Mouse (Mus musculus) thymus, postnatal 0 days (tissue): ENCODE results near the gene Arhgap22. TPM values are rescaled to one million over a fixed set of nuclear protein-coding genes. Genes with fewer than 3 reads are reported as not detected.
A peak's percentile ranks its signal among the peaks of the same experiment; 100 is the strongest.

Experiments used
- DNase-seq: peaks from one replicate; pipeline ENCODE4 v3.0.0-alpha.2; 2015; ENCODE audit warnings: low spot score
- polyA plus RNA-seq: library from polyadenylated mRNA; unstranded; fragments of >200 nt; fragmentation: Nextera tagmentation; extraction: Ambion mirVana; gene quantifications from 2 replicates; pipeline ENCODE4 v1.2.1, GENCODE M21; 2015

Arhgap22 gene
- polyA plus RNA-seq, 1 experiment from 2014 or later: 3.4 TPM

DNA sequence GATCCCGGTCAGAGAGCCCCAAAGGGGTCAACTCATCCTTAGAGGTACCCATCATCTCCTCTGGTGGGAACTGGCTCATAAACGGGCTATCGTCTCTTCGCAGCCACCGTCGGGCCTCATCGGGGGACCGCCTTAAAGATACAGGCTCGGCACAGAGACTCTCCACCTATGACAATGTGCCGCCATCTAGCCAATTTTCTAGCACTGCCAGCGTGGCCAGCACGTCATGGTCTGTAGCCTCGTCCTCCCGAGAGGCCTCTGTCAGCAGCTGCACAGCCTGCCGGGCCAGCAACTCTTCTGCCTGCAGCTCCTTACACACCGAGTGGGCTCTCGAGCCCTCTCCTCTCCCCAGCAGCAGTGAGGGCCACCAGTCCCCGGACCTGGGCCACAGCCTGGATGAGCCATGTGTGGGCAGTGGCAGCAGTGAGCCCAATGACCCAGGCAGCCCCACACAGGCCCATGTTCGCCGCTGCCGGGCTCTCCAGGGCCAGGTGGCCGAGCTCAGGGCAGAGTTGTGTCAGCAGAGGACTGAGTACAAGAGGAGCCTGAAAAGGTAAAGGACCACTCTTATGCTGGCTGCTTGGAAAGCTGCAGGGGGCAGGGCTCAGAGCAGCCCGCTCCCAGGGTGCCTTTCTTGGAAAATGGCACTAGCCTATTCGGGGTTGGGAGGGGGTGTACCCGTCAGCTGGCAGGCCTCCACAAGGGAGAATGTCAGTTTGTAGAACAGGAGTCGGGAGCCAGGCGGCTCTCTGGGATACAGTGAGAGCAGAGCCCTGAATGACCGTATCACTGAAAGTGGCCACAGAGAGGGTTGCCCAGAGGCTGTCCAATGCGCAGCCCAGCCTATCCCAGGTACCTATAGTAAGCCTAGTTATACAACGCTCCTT is 153.3 kb downstream of the Arhgap22 start:
- no peak for DNase-seq

- no peak for DNase-seq
Measured at GRCm38 (mm10) chr14:33369375-33369774, 155.5 kb downstream of the Arhgap22 start.

- DNase-seq: no peak
Measured at GRCm38 (mm10) chr14:33370056-33370455, 156.2 kb downstream of the Arhgap22 start.

- peak; percentile 34 for DNase-seq
Measured at GRCm38 (mm10) chr14:33371248-33371647, 157.4 kb downstream of the Arhgap22 start.

DNA sequence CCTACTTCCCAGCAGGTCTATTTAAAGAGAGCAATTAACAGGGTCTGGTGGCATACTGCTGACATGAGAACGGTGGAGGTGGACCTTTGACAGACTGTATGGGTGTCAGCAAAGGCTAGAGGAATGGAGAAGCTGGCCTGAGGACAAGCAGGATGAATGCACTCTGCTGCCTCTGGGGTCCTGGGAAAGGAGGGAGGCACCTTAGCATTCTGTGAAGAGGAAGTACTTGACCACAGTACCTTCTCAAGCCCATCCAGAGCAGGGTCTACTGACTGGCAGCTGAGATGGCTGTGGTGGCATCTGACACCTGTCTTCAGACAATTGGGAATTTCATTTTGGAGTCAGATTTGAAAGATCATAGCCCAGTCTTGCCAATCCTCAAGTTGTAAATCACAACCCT is 159.4 kb downstream of the Arhgap22 start:
- no peak for DNase-seq

DNA sequence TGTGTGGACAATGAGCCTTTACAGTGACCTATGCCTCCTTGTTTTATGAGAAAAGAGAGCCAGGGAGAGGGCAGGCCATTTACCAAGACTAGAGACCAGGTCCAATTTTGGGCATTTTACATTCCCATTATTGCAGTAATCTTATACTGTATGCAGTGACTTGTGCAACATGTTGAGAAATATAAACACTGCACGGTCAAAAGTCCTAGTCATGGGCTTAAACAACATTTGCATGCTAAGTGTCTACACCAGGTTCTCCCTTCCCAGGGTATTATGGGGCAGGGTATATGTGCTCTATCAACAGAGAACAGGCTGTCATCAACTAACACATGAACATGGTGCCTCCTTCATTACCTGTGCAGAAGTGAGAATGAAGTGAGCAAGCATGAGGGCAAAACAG is 160.3 kb downstream of the Arhgap22 start:
- no peak for DNase-seq

GRCm38 (mm10) chr14:33377211-33377610 is 163.4 kb downstream of the Arhgap22 start:
- DNase-seq: no peak

- DNase-seq: no peak
Measured at GRCm38 (mm10) chr14:33378723-33379122, 164.9 kb downstream of the Arhgap22 start.

DNA sequence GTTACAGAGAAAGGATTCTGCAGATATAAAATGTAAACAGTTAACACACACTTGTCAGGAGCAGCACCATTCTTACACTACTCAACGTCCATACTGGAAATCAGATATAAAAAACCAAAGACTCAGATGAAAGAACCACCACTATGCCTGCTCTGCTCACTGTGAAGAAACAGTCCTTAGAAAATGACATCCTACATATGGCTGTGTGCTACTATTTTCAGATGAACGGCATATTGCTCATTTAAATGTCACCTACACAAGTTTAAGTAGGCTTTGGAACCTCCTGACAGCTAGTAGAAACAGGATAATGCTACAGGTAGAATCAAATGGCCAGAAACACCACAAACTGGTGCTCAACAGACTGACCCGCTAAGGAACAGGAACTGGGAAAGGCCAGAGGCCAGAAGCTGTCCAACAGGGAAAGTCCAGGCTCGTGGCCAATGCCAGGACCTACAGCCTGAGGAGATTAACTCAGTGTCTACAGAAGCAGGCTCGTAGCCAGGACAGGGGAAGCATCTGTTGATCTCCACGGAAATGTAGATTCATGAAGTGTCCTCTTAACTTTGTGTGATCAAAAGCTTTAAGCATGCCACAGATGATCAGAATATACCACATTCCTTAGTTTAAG is 167.1 kb downstream of the Arhgap22 start:
- no peak for DNase-seq

- DNase-seq: no peak
Measured at GRCm38 (mm10) chr14:33398065-33398860, 184.4 kb downstream of the Arhgap22 start.

DNA sequence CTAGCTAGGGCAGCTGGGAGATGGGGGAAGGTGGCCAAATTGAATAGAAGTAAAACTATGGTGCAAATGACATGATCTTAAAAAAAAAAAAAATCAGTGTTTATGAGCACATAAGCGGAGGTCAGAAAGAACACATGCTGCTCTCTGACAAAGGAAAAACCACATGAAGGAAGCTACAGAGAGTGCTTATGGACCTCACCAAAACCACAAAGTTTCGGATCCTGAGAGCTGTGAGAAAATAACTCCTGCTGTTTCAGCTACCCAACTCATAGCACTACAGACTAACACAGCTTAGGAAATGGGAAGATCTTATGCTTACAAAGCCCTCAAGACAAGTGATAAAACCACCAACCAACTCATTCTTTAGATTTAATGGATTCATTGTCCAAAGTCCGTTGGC is 186.2 kb downstream of the Arhgap22 start:
- DNase-seq: no peak

- DNase-seq: peak; percentile 9
Measured at GRCm38 (mm10) chr14:33402331-33402730, 188.5 kb downstream of the Arhgap22 start.

DNA sequence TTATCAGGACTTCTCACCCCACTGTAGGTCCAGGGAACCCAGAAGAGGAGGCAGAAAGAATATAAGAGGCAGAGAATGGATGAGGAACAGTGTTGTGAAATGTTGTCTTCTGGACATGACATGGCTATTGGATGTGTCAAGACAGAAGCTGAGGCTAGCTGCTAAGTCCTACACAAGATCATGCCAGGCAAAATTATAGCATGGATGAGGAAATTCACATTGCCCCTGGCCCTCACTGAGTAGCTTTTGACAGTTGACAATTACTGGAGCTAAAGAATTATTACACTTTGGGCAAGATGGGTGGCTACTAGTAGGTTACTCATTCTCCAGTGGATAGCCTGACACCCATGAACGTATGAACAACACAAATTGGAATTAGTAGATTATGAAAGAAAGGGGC is 201.9 kb downstream of the Arhgap22 start:
- DNase-seq: no peak

GRCm38 (mm10) chr14:33418311-33418909 is 204.6 kb downstream of the Arhgap22 start:
- DNase-seq: no peak

Other genes with a start within 250 kb of the Arhgap22 start
- 0.52 and 0.89 TPM in 2 replicates for gene Lrrc18, start 222.6 kb upstream of the Arhgap22 start, polyA plus RNA-seq
- gene Wdfy4, start 28.5 kb upstream of the Arhgap22 start, polyA plus RNA-seq: 3.5 and 4.3 TPM in 2 replicates
- 11.9 and 12.0 TPM in 2 replicates for gene Mapk8, start 233.1 kb downstream of the Arhgap22 start, polyA plus RNA-seq